Mouse (Mus musculus) B cell, adult 62 days (primary cell): ENCODE measurements around the gene Ddb2. TPM values are rescaled to one million over a fixed set of nuclear protein-coding genes. Genes with fewer than 3 reads are reported as not detected.

Source experiments
- total RNA-seq: library from RNA; stranded (reverse); gene quantifications from 4 replicates; pipeline ENCODE4 v1.2.4, GENCODE M21; 2023

Gene Ddb2
- 39.2 to 49.1 TPM (median 43.6 TPM) in 4 replicates for total RNA-seq

DNA sequence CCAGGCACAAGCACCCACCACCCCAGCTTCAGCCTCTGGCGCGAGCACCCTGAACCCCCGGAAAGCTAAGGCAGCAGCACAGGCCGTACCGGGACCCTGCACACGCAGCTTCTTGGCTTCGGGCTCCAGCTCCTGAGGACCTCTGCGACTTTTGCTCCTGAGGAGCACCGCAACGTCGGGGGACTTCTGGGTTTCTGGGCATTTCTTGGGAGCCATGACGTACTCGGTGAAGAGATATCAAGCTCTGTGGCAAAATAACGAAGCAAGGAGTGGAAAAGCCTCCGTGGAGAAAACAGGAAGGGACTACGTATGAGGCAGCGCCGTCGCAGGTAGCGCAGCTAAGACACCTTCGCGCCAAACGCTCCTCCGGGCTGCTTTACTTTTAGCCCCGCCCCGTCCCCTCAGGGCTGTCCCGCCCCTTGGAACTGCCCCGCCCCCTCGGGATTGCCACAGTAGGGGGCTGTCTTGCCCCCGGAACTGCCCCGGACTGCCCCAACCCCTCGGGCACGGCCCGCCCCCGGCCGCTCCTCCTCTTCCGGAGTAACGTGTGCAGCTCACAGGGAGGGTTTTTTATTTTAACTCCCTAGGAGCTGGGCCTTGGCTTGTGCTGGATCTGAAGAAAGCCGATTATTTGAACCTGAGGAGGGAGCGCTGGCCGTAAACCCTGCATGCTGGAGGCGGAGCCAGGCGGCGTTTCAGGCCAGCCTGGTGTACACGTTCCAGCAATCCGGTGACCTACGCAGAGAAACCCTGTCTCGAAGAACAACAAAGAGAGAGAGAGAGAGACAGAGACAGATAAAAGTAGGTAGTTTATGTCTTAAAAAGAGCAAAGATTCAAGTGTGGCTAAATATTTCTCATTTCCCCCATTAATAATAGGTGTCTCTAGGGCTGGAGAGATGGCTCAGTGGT, at the start of gene Ddb2:
Gene Ddb2, minus strand, starts transcription at position 382 of the 910 bp plus-strand sequence.

GRCm38 (mm10) chr2:91264711-91265681, 28.2 kb upstream of the Ddb2 start, which contains the start of gene Arfgap2:
Gene Arfgap2, plus strand, starts transcription at chr2:91264974.

GRCm38 (mm10) chr2:91255661-91256150, 18.9 kb upstream of the Ddb2 start, which contains the start of gene Pacsin3:
Gene Pacsin3, plus strand, starts transcription at chr2:91255954.

DNA sequence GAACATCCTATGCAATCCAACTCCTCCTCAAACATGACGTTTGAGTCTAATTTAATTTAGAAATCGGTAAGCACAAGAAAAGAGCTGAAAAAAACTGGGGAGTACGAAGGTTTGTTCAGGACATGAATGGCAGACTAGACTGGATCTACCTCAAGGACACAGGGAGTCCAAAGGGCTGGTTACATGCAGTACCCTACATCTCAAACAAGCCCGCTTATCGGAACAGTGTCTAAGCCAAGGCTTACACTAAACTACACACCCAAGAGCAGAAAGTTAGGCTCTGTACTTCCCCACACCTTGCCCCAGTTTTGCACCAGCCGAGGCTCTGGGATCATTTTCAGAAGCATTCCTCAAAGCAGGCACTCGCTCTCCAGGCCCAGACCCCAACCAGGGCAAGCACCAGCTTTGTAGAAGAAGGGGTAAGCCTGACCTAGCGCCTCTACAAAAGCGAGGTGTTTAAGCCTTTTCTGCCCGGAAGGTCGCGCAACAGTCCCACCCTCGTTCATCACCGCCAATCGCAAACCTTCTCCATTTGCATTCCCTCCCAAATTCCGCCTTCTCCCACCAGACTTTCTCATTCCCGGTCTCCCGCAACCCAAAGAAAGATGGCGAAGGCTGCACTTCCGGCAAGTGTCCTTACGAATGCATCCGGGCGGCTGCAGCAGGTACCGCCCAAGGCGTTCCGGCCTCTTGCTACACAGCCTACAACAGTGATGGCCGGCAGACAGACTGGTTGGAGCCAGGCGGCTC, 34.4 kb downstream of the Ddb2 start, which contains the start of the genes Nr1h3 and Acp2:
Gene Nr1h3, minus strand, starts transcription at position 613 of the 750 bp plus-strand sequence.
Gene Acp2, plus strand, starts transcription at position 664 of the 750 bp plus-strand sequence.

GRCm38 (mm10) chr2:91183711-91184405, 52.9 kb downstream of the Ddb2 start, which contains the start of gene Madd:
Gene Madd, minus strand, starts transcription at chr2:91183837.

Other genes starting within 250 kb of the Ddb2 start
- 0.57 to 0.58 TPM in 2 of 4 replicates, not detected in the others for gene Rapsn, start 201.4 kb downstream of the Ddb2 start, total RNA-seq
- gene Psmc3, start 183.0 kb downstream of the Ddb2 start, total RNA-seq, result 106 to 119 TPM (median 112 TPM) in 4 replicates
- gene Slc39a13, start 166.6 kb downstream of the Ddb2 start, total RNA-seq, result 20.1 to 27.0 TPM (median 22.7 TPM) in 4 replicates
- gene Spi1, start 154.6 kb downstream of the Ddb2 start, total RNA-seq, result 94.6 to 123 TPM (median 103 TPM) in 4 replicates
- gene Mybpc3, start 118.8 kb downstream of the Ddb2 start, total RNA-seq, result 1.5 to 1.9 TPM (median 1.7 TPM) in 4 replicates
- 97.5 to 113 TPM (median 111 TPM) in 4 replicates for gene Madd, start 53.1 kb downstream of the Ddb2 start, total RNA-seq
- 2.2 to 4.7 TPM (median 2.6 TPM) in 4 replicates for gene Nr1h3, start 34.1 kb downstream of the Ddb2 start, total RNA-seq
- 3.9 to 5.7 TPM (median 4.4 TPM) in 4 replicates for gene Acp2, start 34.1 kb downstream of the Ddb2 start, total RNA-seq
- gene Pacsin3, start 19.0 kb upstream of the Ddb2 start, total RNA-seq, result not detected in 4 replicates
- 151 to 189 TPM (median 166 TPM) in 4 replicates for gene Arfgap2, start 28.0 kb upstream of the Ddb2 start, total RNA-seq
- 5.0 to 7.7 TPM (median 6.4 TPM) in 4 replicates for gene 1110051M20Rik, start 207.7 kb upstream of the Ddb2 start, total RNA-seq
- gene Lrp4, start 220.5 kb upstream of the Ddb2 start, total RNA-seq, result 0.17 to 0.24 TPM (median 0.21 TPM) in 3 of 4 replicates, not detected in the other